Mouse (Mus musculus): ENCODE data around the gene Gm33543. TPM values are rescaled to one million over a fixed set of nuclear protein-coding genes. Genes with fewer than 3 reads are reported as not detected.

Gene Gm33543
- polyA plus RNA-seq (2012; rRNA removed): not detected in 2 replicates

DNA sequence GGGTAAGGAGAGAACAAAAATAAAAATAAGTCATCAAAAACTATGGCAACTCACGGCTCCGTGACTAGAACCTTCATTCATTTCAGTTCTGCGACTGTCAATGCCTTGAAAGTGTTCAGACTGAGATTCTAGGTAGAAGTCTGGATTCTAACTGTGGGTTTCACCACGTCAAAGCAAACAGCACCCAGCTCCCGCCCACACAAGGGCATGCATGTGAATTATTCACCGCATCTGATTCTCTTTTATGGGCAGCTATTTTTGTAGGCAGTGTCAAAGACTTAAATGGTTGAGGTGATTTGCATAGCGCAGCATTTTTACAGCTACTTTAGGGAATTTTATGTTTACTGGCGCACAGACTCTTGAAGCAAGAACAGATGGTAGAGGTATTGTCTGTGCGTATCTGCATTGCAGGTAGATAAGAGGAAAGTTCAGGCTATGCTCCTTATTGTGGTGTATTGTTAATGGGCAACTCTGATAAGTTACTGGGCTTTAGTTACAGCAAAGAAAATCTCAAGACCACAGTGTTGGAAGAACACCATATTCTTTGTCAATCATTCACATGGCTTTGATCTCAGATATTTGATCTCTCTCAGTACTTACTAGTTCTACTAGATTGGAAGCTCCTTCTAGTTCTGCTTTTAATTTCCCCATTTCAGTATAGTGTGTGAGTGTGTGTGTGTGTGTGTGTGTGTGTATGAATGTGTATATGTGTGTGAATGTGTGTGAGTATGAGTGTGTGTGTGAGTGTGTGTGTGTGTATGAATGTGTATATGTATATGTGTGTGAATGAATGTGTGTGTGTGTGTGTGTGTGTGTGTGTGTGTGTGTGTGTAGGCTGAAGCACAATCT is at the start of gene Gm33543:
TSS of gene Gm33543 (minus strand) at position 142 of the 849 bp plus-strand sequence.

Other genes with a start within 250 kb of the Gm33543 start
- gene Anapc15-ps, start 169.5 kb downstream of the Gm33543 start, polyA plus RNA-seq (2012; rRNA removed): 0.66 TPM in 1 of 2 replicates, not detected in the other
- gene Eea1, start 97.7 kb upstream of the Gm33543 start, polyA plus RNA-seq (2012; rRNA removed): 9.5 and 10.5 TPM in 2 replicates